Mouse (Mus musculus) midbrain, embryonic 12.5 days (tissue): ENCODE data around the gene Ddx39. TPM values are rescaled to one million over a fixed set of nuclear protein-coding genes. Genes with fewer than 3 reads are reported as not detected.

ENCODE experiments used
- microRNA-seq: library from miRNA; unstranded; fragments of <30 nt; microRNA quantifications from one replicate; pipeline ENCODE4, GENCODE M21; 2017
- polyA plus RNA-seq: library from polyadenylated mRNA; unstranded; fragments of >200 nt; fragmentation: Nextera tagmentation; extraction: Ambion mirVana; gene quantifications from 2 replicates; pipeline ENCODE4 v1.2.1, GENCODE M21; 2016

Ddx39 gene
- polyA plus RNA-seq, 1 experiment from 2014 or later = 184 TPM

Small RNA genes lying within 50 kb of the gene (microRNA-seq; reads per million reads assigned to microRNA genes)
- not detected for gene Mir1668

Other genes starting within 250 kb of the Ddx39 start
- not detected in 2 replicates for gene Olfr370, start 179.4 kb upstream of the Ddx39 start, polyA plus RNA-seq
- gene Ndufb7, start 148.5 kb upstream of the Ddx39 start, polyA plus RNA-seq = 329 and 353 TPM in 2 replicates
- 600 and 631 TPM in 2 replicates for gene Tecr, start 107.2 kb upstream of the Ddx39 start, polyA plus RNA-seq
- gene Dnajb1, start 107.0 kb upstream of the Ddx39 start, polyA plus RNA-seq = 66.4 and 67.7 TPM in 2 replicates
- gene Gipc1, start 62.5 kb upstream of the Ddx39 start, polyA plus RNA-seq = 198 and 204 TPM in 2 replicates
- gene Ptger1, start 48.5 kb upstream of the Ddx39 start, polyA plus RNA-seq = 0.75 and 0.97 TPM in 2 replicates
- gene Pkn1, start 16.0 kb upstream of the Ddx39 start, polyA plus RNA-seq = 35.3 and 35.4 TPM in 2 replicates
- gene Adgre5, start 26.1 kb downstream of the Ddx39 start, polyA plus RNA-seq = 13.9 and 16.7 TPM in 2 replicates
- 30.2 and 30.4 TPM in 2 replicates for gene Adgrl1, start 184.9 kb downstream of the Ddx39 start, polyA plus RNA-seq
- 0.76 and 0.88 TPM in 2 replicates for gene Gm10644, start 240.0 kb downstream of the Ddx39 start, polyA plus RNA-seq
- 58.8 and 62.8 TPM in 2 replicates for gene Asf1b, start 240.3 kb downstream of the Ddx39 start, polyA plus RNA-seq